Mouse (Mus musculus) adrenal gland, adult 18-20 months (tissue): ENCODE measurements around the gene Pibf1. TPM values are rescaled to one million over a fixed set of nuclear protein-coding genes. Genes with fewer than 3 reads are reported as not detected.

Source experiments
- total RNA-seq, 2 experiments: library from RNA; stranded (reverse); gene quantifications; 1 replicate in 1 of 2; 2 replicates in 1 of 2; pipeline ENCODE4 v1.2.3; 2021

The Pibf1 gene
- total RNA-seq, 2 experiments from 2014 or later: 7.2 to 8.0 TPM

Other genes with a start within 250 kb of the Pibf1 start
- gene Rpl36a-ps1, start 105.1 kb upstream of the Pibf1 start, total RNA-seq: 1 to 10 TPM; 2.9 to 4.5 TPM
- 10 to 100 TPM; 26.4 to 34.4 TPM for gene Mzt1, start 53.3 kb upstream of the Pibf1 start, total RNA-seq
- 1 to 10 TPM in 1 of 2 experiments, under 1 TPM in 1; 0.99 to 1.8 TPM for gene Bora, start 53.2 kb upstream of the Pibf1 start, total RNA-seq
- 10 to 100 TPM; 19.8 to 24.6 TPM for gene Dis3, start 346 bp downstream of the Pibf1 start, total RNA-seq
- 1 to 10 TPM; 5.3 to 8.0 TPM for gene Klf5, start 199.3 kb downstream of the Pibf1 start, total RNA-seq